Mouse (Mus musculus): ENCODE measurements at regions not wholly inside any gene's neighbourhood (a gene's known extent, or its start where the extent isn't known, plus 50 kb on each side); places are given as distances from the start of the nearest gene placed in this dataset.

- DNase-seq = no peak
These were observed 55.2 kb upstream of the Gli2 start for GRCm38 (mm10) chr1:119108578-119108977.

DNA sequence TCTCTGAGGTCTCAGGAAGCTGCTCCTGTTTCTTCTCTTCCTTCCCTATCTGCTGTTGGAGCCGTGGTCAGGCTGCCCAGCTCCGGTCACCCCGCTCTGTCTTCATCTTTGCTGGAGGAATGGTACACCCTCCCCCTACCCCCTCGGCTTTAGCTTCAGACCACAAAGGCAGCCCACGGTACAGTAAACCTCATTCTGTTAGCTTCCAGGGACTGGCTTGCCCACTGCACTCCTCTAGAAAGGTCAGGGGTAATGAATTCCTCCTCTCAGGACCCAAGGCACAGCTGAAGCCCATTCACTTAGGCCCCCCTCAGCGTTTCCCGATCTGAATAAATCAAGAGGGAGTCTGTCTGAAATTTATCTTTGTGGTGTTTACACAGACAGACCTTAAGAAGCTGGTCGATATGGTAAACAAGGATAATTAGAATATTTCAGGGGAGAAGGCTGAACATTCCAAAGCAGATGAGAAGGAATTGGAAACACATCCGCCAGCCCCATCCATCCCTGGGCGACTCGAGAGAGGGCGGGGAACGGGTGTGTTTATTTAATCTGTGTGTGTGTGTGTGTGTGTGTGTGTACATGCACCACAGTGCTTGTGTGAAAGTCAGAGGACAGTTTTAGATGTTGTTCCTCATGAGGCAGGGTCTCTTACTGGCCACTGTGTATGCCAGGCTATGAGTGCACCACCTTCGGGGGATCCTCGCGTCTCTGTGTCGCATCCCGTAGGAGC lies 53.0 kb upstream of the Gli2 start:
- no peak for DNase-seq

Data from cerebellum, adult 11 months (tissue).